Mouse (Mus musculus) cerebellum, postnatal 36 days (tissue): ENCODE measurements around the gene Fndc1.
A peak's percentile ranks its signal among the peaks of the same experiment; 100 is the strongest.

Source experiments
- DNase-seq, 2 experiments: peaks; one replicate each; pipeline ENCODE4 v3.0.0; 2021 to 2022; ENCODE audit warnings: mixed read lengths in 2 of 2

Fndc1 gene

GRCm38 (mm10) chr17:7826819-7827515, at the start of gene Fndc1:
TSS of gene Fndc1 (minus strand) at chr17:7827302.
- DNase-seq = peak; percentile 35 to 58

- DNase-seq = no peak
Observed at GRCm38 (mm10) chr17:7876541-7876940, 49.4 kb upstream of the Fndc1 start.

GRCm38 (mm10) chr17:7875941-7876461, 48.9 kb upstream of the Fndc1 start:
- DNase-seq = no peak

- no peak for DNase-seq
Observed at GRCm38 (mm10) chr17:7874776-7875531, 47.9 kb upstream of the Fndc1 start.

- no peak for DNase-seq
Observed at GRCm38 (mm10) chr17:7873382-7873781, 46.3 kb upstream of the Fndc1 start.

- no peak for DNase-seq
Observed at GRCm38 (mm10) chr17:7871800-7872199, 44.7 kb upstream of the Fndc1 start.

- DNase-seq = no peak
Observed at GRCm38 (mm10) chr17:7870862-7871605, 43.9 kb upstream of the Fndc1 start.

GRCm38 (mm10) chr17:7869114-7869513, 42.0 kb upstream of the Fndc1 start:
- DNase-seq = no peak

- peak; percentile 23 to 24 for DNase-seq
Observed at GRCm38 (mm10) chr17:7868631-7869030, 41.5 kb upstream of the Fndc1 start.

GRCm38 (mm10) chr17:7864740-7865139, 37.6 kb upstream of the Fndc1 start:
- no peak for DNase-seq

- DNase-seq = peak; percentile 59 to 66
Observed at GRCm38 (mm10) chr17:7863745-7864144, 36.6 kb upstream of the Fndc1 start.

- no peak for DNase-seq
Observed at GRCm38 (mm10) chr17:7860845-7861360, 33.8 kb upstream of the Fndc1 start.

- DNase-seq = no peak
Observed at GRCm38 (mm10) chr17:7857658-7858057, 30.6 kb upstream of the Fndc1 start.

GRCm38 (mm10) chr17:7855851-7856250, 28.7 kb upstream of the Fndc1 start:
- DNase-seq = no peak

GRCm38 (mm10) chr17:7851979-7852378, 24.9 kb upstream of the Fndc1 start:
- no peak for DNase-seq

GRCm38 (mm10) chr17:7851527-7851926, 24.4 kb upstream of the Fndc1 start:
- no peak for DNase-seq

- no peak for DNase-seq
Observed at GRCm38 (mm10) chr17:7850246-7850645, 23.1 kb upstream of the Fndc1 start.

- no peak for DNase-seq
Observed at GRCm38 (mm10) chr17:7840505-7841290, 13.6 kb upstream of the Fndc1 start.

GRCm38 (mm10) chr17:7827586-7827985, 484 bp upstream of the Fndc1 start:
- no peak for DNase-seq

GRCm38 (mm10) chr17:7825416-7825815, 1.7 kb downstream of the Fndc1 start:
- no peak for DNase-seq

GRCm38 (mm10) chr17:7821553-7822186, 5.4 kb downstream of the Fndc1 start:
- DNase-seq = peak; percentile 18 to 20

GRCm38 (mm10) chr17:7820176-7820575, 6.9 kb downstream of the Fndc1 start:
- DNase-seq = no peak
